Mouse (Mus musculus): ENCODE measurements at regions not wholly inside any gene's neighbourhood (a gene's known extent, or its start where the extent isn't known, plus 50 kb on each side); places are given as distances from the start of the nearest gene placed in this dataset.
A peak's percentile ranks its signal among the peaks of the same experiment; 100 is the strongest.

DNA sequence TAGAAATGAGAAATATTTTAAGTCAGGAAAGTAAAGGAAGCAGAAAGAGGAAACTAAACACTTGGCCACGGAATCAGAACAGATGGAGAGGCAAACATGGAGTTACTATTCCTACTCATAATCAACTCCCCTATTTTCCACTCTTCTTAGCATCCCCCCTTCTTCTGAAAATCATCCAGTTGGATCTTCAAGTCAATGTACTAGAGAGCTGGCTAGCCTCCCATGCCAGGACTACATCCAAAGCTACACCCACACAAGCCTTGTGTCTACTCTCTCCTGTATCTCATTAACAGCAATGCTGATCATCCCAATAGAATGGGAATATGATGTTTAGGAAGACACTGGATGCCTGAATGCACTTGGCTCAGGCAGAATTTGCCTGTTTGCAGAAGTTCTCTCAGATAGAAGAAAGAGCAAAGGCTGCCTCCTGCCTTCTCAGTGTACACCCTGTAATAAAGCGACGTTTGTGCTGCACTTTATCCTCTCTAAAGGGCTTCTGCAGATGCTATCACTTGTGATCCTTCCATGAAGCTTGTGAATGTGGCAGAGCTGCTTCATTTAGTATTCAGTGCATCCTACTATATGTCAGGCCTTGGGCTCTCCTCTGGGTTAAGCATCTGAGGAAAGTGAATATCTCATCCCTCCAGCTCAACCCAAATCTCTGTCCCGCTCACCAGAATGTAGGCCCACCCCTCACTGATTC is 82.5 kb upstream of the Cldn34b3 start:
- ATAC-seq, result peak; percentile 90
- Histone ChIP-seq H3K27me3 (replicated peaks; ENCODE audit: control insufficient read depth, insufficient read depth, low read length) (no peaks in the 10 kb centered on the region), H3K4me2 (ENCODE audit: low read length) (no peak overlapping the region), H3K9me3 (ENCODE audit: control insufficient read depth, low read length) (no peaks in the 10 kb centered on the region), H3K9ac (replicated peaks; ENCODE audit: low read depth, low read length) (no peak overlapping the region), H3K4me3 (replicated peaks; ENCODE audit: low read length) (no peak overlapping the region), H3K36me3 (ENCODE audit: control insufficient read depth, insufficient read depth) (no peaks in the 10 kb centered on the region), H3K4me1 (replicated peaks; ENCODE audit: control insufficient read depth, insufficient read depth, low read length) (no peaks in the 10 kb centered on the region), H3K27ac (ENCODE audit: low read length) (no peak overlapping the region)
- WGBS, result 67% methylated on average over 4 of the region's 4 CpGs

DNA sequence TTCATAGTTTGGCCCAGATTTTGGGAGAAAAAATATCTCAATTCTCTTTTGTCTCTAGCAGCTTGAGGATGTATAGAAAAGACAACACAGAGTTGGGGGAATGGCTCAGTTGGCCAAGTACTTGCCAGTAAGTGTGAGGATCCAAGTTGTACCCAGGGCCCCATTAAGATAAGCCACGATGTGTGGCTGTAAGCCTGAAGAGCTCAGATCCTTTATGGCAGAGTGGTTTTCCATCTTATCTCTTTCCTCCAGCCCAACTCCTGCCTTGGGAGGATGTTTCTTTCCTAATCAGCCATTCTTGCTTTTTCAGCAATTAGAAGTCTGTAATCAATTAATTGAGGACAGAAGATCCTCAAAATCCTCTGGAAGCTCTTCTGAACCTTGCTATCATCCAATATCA is 63.5 kb upstream of the Cldn34b3 start:
- 74% methylated on average over 1 of the region's 1 CpGs for WGBS
- Histone ChIP-seq H3K4me1 (replicated peaks; ENCODE audit: control insufficient read depth, insufficient read depth, low read length) (no peaks in the 10 kb centered on the region), H3K27me3 (replicated peaks; ENCODE audit: control insufficient read depth, insufficient read depth, low read length) (no peaks in the 10 kb centered on the region), H3K9me3 (ENCODE audit: control insufficient read depth, low read length) (no peaks in the 10 kb centered on the region), H3K4me3 (replicated peaks; ENCODE audit: low read length) (no peak overlapping the region), H3K4me2 (ENCODE audit: low read length) (no peak overlapping the region), H3K36me3 (ENCODE audit: control insufficient read depth, insufficient read depth) (no peaks in the 10 kb centered on the region), H3K9ac (replicated peaks; ENCODE audit: low read depth, low read length) (no peak overlapping the region), H3K27ac (ENCODE audit: low read length) (no peak overlapping the region)
- ATAC-seq, result no peak

DNA sequence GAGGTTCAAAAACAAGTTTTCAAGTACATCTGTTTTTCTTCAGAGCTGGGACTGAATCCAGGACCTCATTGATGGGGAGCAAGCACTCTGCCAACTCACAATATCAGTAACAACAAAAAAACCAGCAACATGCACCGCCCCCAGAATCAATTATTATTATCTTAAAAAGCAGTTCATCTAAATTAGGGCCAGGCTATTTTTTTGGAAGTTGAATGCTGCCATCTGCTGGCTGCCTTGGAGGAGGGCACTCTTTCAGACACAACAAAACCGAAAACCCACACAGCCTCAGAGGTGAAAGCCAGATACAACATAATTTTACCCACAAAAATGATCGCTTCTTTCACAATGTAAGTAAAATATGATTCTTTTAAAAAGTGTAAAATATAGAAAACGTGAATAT is 62.7 kb upstream of the Cldn34b3 start:
- H3K27ac ChIP-seq (ENCODE audit: low read length), result no peak overlapping the region
- H3K27me3 ChIP-seq (replicated peaks; ENCODE audit: control insufficient read depth, insufficient read depth, low read length), result no peaks in the 10 kb centered on the region
- no peaks in the 10 kb centered on the region for H3K4me1 ChIP-seq (replicated peaks; ENCODE audit: control insufficient read depth, insufficient read depth, low read length)
- H3K4me3 ChIP-seq (replicated peaks; ENCODE audit: low read length), result no peak overlapping the region
- no peak overlapping the region for H3K4me2 ChIP-seq (ENCODE audit: low read length)
- 24% methylated on average over 4 of the region's 4 CpGs for WGBS
- no peak for ATAC-seq
- no peak overlapping the region for H3K9ac ChIP-seq (replicated peaks; ENCODE audit: low read depth, low read length)
- no peaks in the 10 kb centered on the region for H3K36me3 ChIP-seq (ENCODE audit: control insufficient read depth, insufficient read depth)
- no peaks in the 10 kb centered on the region for H3K9me3 ChIP-seq (ENCODE audit: control insufficient read depth, low read length)
